Mouse (Mus musculus) megakaryocyte, embryonic 14.5 days (primary cell): Measurements from ENCODE around the gene Crabp2. TPM values are rescaled to one million over a fixed set of nuclear protein-coding genes. Genes with fewer than 3 reads are reported as not detected.
A peak's percentile ranks its signal among the peaks of the same experiment; 100 is the strongest.

Experiments used
- H3K27me3 ChIP-seq: replicated peaks from 2 replicates; pipeline ENCODE3; 2012; ENCODE audit warnings: inconsistent platforms
- H3K36me3 ChIP-seq: replicated peaks from 2 replicates; pipeline ENCODE3; 2012; ENCODE audit warnings: low read length, inconsistent platforms, mixed read lengths
- H3K4me1 ChIP-seq: 2 replicates; pipeline ENCODE4 v1.6.1; 2012; ENCODE audit warnings: inconsistent platforms
- H3K4me3 ChIP-seq: replicated peaks from 2 replicates; pipeline ENCODE3; 2012; ENCODE audit warnings: moderate library complexity, mild to moderate bottlenecking, inconsistent platforms
- H3K9me3 ChIP-seq: 2 replicates; pipeline ENCODE4 v1.6.1; 2012; ENCODE audit warnings: inconsistent platforms
- FLI1 ChIP-seq: IDR thresholded peaks from 2 replicates; pipeline ENCODE4 v1.6.1; 2012; ENCODE audit warnings: low read length, inconsistent platforms, mixed read lengths
- GATA1 ChIP-seq: IDR thresholded peaks from 3 replicates; pipeline ENCODE4 v1.6.1; 2012; ENCODE audit warnings: mixed read lengths, low read length, inconsistent platforms, borderline replicate concordance
- polyA plus RNA-seq: library from polyadenylated mRNA; stranded (reverse); fragments of >175 nt; gene quantifications from 2 replicates; pipeline ENCODE4 v1.2.3, GENCODE M21; 2012; ENCODE audit warnings: low replicate concordance; ENCODE audit not compliant: insufficient read depth

The Crabp2 gene
- polyA plus RNA-seq, 1 experiment, result 0.47 TPM

DNA sequence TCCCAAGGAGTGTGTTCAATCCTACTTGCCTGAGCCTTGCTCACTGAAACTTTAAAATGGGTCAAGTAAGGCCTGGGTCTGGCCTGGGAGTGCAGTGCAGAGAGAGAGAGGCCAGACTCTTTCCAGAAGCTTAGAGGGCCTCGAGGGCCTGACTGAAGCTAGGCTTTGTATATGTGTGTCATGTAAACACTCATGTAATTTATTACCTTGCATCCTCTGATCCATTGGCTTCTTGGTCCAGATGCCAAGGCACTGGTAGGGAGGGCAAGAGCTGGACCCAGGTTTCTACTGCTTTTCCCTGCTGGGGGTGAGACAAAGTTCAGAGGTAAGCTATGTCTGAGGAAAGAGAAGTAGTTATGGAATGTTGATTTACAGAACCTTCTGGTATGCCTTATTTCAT is 40.6 kb upstream of the Crabp2 start:
- peaks cover 69% of the 10 kb centered on the region for H3K4me1 ChIP-seq
- no peaks in the 10 kb centered on the region for H3K9me3 ChIP-seq
- peak overlapping the region; percentile 98 for H3K4me3 ChIP-seq
- H3K27me3 ChIP-seq, result no peaks in the 10 kb centered on the region
- TF ChIP-seq FLI1 (no peak), GATA1 (no peak)
- H3K36me3 ChIP-seq, result peaks cover 23% of the 10 kb centered on the region

DNA sequence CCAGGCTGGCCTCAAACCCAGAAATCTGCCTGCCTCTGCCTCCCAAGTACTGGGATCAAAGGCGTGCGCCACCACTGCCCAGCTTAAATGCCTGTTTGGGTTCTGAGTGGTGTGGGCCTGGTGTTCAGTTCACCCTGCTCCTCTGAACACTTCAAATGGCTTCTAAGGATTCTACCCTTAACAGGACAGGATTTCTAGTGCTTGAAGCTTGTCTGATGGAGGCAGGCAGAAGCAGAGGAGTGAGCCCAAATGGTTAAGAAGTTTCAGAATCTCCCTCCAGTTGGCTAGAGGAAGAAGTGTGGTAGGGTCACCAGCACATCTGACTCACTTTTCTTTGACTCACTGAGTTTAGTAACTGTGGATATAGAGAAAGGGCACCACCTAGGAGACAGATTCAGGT is 39.1 kb upstream of the Crabp2 start:
- H3K27me3 ChIP-seq, result no peaks in the 10 kb centered on the region
- H3K4me3 ChIP-seq, result peak overlapping the region; percentile 91
- H3K9me3 ChIP-seq, result no peaks in the 10 kb centered on the region
- no peak for TF ChIP-seq FLI1
- TF ChIP-seq GATA1, result no peak
- peaks cover 38% of the 10 kb centered on the region for H3K36me3 ChIP-seq
- peaks cover 76% of the 10 kb centered on the region for H3K4me1 ChIP-seq

DNA sequence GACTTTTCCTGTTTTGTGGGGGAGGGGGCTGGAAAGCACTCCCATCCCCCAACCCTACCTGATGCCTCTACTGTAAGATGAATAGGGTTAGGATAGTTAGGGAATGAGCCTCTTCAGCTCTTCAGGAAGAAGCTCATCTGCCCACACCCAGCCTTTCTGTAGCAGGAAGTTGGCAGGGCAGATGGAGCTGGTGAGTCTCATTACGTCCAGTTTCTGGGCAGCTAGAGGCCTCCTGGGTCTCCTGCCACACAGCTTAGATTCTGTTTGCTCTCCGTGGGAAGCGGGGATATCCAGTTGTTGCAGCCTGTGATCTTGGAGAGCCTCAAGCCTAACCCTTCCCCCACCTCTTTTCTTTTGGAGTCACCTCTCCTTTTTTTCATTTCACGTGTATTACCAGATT is 38.6 kb upstream of the Crabp2 start:
- H3K27me3 ChIP-seq, result no peaks in the 10 kb centered on the region
- no peaks in the 10 kb centered on the region for H3K9me3 ChIP-seq
- peaks cover 43% of the 10 kb centered on the region for H3K36me3 ChIP-seq
- peaks cover 78% of the 10 kb centered on the region for H3K4me1 ChIP-seq
- TF ChIP-seq FLI1, result no peak
- no peak for TF ChIP-seq GATA1
- peak overlapping the region; percentile 91 for H3K4me3 ChIP-seq

DNA sequence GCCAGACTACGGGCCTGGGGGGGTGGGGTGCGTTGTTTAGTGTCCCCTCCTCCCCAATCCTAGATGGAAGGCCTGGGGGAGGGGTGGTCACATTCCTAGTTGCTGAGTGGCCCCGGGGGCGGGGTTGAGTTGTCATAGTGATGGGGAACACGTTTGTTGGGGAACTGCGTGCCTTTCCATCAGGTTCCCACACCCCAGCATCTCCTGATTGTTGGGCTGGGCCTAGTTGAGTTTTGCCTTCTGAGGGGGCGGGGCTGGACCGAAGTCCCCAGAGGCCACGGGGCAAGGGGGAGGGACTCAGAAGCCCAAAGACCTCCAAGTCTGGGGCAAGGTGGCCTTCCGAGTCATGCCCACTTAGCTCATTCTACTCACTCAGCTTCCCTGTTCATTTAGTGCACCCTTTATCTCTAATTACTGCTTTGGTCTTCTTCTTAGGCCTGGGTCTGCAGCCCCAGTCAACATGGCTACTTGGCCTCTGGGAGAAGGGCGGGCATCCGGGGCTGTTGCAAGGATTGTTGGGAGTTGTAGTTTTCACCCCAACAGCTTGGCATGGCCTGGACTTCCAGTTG is 37.8 kb upstream of the Crabp2 start:
- Histone ChIP-seq H3K9me3 (no peaks in the 10 kb centered on the region), H3K4me1 (peaks cover 78% of the 10 kb centered on the region), H3K4me3 (peak overlapping the region; percentile 91), H3K27me3 (no peaks in the 10 kb centered on the region), H3K36me3 (peaks cover 50% of the 10 kb centered on the region)
- no peak for TF ChIP-seq FLI1
- TF ChIP-seq GATA1, result no peak

DNA sequence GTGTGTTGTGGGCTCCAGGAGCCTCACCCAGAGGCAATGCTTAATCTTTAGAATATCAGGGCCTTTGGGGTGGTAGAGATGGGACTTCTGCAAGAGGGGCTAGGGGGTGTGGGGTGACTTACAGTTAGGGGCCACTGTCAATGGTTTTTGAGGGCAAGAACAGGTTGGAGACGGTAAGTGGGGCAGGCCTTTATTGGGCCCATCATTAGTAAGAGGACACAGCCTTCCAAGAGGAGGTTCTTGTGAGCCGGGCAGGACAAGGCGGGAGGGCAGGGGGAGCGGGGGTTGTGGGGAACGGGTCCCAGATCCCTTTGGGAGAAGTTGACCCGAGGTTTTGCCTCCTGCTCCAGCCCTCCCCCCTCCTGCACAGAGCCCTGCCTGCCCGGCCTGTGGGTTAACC is 35.0 kb upstream of the Crabp2 start:
- H3K4me1 ChIP-seq, result peaks cover 76% of the 10 kb centered on the region

DNA sequence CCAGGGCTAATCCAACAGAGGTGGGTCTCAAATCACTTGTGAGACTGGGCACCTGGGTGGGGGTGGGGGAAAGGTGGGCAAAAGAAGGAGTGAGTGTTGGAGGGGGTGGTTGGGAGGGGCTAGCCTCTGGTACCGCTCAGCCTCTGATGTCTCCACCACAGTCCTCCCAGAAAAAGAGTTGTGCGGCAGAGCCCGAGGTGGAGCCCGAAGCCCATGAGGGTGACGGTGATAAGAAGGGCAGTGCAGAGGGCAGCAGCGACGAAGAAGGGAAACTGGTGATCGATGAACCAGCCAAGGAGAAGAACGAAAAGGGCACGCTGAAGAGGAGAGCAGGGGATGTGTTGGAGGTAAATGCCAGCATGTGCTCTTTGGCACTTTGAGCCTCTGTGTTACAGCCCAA is 34.6 kb upstream of the Crabp2 start:
- Histone ChIP-seq H3K4me3 (no peak overlapping the region), H3K27me3 (no peaks in the 10 kb centered on the region), H3K9me3 (no peaks in the 10 kb centered on the region), H3K4me1 (peaks cover 76% of the 10 kb centered on the region), H3K36me3 (peaks cover 73% of the 10 kb centered on the region)
- TF ChIP-seq GATA1 (no peak), FLI1 (no peak)

More for the DNA sequence above, 35.0 kb upstream of the Crabp2 start:
- TF ChIP-seq GATA1 (no peak), FLI1 (no peak)
- H3K9me3 ChIP-seq, result no peaks in the 10 kb centered on the region
- peaks cover 71% of the 10 kb centered on the region for H3K36me3 ChIP-seq
- H3K4me3 ChIP-seq, result no peak overlapping the region
- no peaks in the 10 kb centered on the region for H3K27me3 ChIP-seq

DNA sequence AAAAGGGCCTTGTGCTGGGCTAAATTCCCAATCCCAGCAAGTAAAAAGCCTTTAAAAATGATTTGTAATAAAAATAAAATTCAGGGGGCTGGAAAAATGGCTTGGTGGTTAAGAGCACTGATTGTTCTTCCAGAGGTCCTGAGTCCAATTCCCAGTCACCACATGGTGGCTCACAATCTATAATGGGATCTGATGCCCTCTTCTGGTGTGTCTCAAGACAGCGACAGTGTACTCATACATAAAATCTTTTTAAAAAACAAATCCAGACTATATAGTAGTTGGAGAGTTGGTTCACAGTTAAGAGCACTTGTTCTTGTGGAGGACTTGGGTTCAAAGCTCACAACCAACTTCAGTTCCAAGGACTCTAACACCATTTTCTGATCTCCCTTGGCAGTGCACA is 31.5 kb upstream of the Crabp2 start:
- no peak for TF ChIP-seq FLI1
- no peak for TF ChIP-seq GATA1
- no peak overlapping the region for H3K4me3 ChIP-seq
- peaks cover 67% of the 10 kb centered on the region for H3K4me1 ChIP-seq
- H3K9me3 ChIP-seq, result no peaks in the 10 kb centered on the region
- no peaks in the 10 kb centered on the region for H3K27me3 ChIP-seq
- peaks cover 69% of the 10 kb centered on the region for H3K36me3 ChIP-seq

DNA sequence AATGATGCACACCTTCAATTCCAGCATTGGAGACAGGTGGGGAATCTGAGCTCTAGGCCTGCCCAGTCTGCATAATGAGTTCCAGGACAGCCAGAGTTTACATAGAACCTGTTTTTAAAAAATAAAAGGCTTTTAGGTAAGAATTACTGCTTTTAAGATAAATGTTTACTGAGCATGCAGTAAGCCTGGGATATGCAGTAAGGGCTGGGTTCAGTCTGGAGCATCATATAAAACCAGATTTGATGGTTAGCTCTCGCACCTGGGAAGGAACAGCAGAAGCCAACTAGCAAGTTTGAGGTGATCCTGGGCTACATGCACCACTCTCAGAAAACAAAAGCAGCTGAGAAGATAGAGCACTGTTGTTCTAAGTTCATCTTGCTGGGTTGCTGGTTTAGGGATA is 29.9 kb upstream of the Crabp2 start:
- H3K9me3 ChIP-seq, result no peaks in the 10 kb centered on the region
- no peaks in the 10 kb centered on the region for H3K27me3 ChIP-seq
- TF ChIP-seq FLI1 (no peak), GATA1 (no peak)
- peaks cover 54% of the 10 kb centered on the region for H3K4me1 ChIP-seq
- H3K36me3 ChIP-seq, result peaks cover 69% of the 10 kb centered on the region
- peak overlapping the region; percentile 94 for H3K4me3 ChIP-seq

DNA sequence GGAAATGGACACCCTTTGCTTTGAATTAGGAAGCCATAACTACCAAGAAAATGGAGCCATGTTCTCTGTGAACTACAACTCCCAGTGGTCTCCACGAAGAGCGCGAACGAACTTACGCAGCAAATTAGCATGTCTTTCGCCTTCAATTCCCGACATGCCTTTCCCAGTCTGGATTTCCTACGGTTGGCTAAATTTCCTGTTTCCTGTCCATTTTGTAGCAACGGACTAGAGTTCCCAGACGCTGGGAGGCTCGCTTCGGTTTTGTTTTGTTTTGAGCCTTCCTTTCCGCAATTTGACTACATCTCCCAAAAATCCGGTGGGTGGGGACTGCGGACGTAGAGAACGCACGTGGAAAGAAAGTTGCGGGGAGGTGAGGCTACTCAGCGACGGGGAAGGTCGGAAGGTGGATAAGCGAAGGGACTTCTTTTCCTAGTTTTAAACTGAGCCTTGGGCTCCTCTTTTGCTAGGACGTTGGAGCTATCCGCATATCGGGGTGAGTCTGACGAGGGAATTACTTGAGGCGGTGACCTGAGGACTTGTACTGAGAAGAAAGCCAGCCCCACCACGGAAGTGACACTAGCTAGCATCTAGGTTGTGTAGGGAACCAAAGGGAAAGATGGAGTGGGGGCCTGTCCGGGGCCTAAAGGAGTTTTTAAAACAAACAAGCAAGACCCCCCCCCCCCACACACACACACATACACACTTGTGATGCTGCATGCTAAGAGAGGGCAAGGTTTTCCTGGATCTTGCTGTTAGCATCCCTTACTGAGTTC is 28.9 kb upstream of the Crabp2 start, which contains the start of gene Mrpl24:
Mrpl24 (plus strand) TSS at position 171 of the 773 bp plus-strand sequence.
- Histone ChIP-seq H3K27me3 (no peaks in the 10 kb centered on the region), H3K4me3 (peak within 1 kb of the TSS; percentile 94), H3K9me3 (no peaks in the 10 kb centered on the region), H3K36me3 (peaks cover 69% of the 10 kb centered on the region), H3K4me1 (peaks cover 45% of the 10 kb centered on the region)
- TF ChIP-seq GATA1 (no peak), FLI1 (no peak)

DNA sequence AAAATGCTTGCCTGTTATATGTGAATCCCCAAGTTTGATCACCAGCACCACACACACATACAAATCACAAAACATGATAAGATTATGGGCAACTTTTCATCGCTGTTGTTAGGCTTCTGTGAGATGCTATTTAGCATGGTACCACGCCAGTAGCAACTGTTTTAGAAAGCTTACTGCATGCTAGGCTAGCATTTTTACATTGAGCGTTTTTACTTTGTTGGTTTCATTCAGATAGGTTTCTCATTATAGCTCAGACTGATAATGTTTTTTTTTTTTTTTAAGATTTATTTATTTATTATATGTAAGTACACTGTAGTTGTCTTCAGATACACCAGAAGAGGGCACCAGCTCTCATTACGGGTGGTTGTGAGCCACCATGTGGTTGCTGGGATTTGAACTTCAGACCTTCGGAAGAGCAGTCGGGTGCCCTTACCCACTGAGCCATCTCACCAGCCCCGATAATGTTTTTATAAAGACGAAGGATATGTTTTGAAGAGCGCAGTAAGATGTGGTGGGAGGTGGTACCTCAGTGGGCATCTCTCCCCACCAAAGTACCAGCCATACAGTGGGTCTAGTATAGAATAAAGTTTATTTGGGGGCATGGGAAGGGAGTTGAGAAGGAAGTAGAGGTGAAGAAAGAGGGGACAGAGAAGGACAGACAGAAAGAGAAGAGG is 28.1 kb upstream of the Crabp2 start:
- Histone ChIP-seq H3K4me1 (peaks cover 42% of the 10 kb centered on the region), H3K9me3 (no peaks in the 10 kb centered on the region), H3K4me3 (peak overlapping the region; percentile 94), H3K36me3 (peaks cover 69% of the 10 kb centered on the region), H3K27me3 (no peaks in the 10 kb centered on the region)
- TF ChIP-seq FLI1 (no peak), GATA1 (no peak)
